Mouse (Mus musculus) hindbrain, embryonic 11.5 days (tissue): ENCODE measurements around the gene Mmp9. TPM values are rescaled to one million over a fixed set of nuclear protein-coding genes. Genes with fewer than 3 reads are reported as not detected.

ENCODE experiments used
- ATAC-seq: fragments of 200-750 bp; cut with Nextera tagmentation; 2 replicates; pipeline ENCODE4 v1.8.0; 2017; ENCODE audit warnings: mild to moderate bottlenecking, moderate TSS enrichment, moderate library complexity; ENCODE audit not compliant: low FRiP score
- DNase-seq: peaks from one replicate; pipeline ENCODE4 v3.0.0-alpha.2; 2015; ENCODE audit warnings: low spot score
- H3K27ac ChIP-seq: fragments of 300-500 bp; sonication (generic); 2 replicates; pipeline ENCODE4 v1.5.1; 2014; ENCODE audit warnings: mild to moderate bottlenecking, low read depth, low read length
- H3K27me3 ChIP-seq: fragments of 300-500 bp; sonication (generic); 2 replicates; pipeline ENCODE4 v1.6.1; 2014; ENCODE audit warnings: mild to moderate bottlenecking, low read length, moderate library complexity, mixed read lengths; ENCODE audit not compliant: control insufficient read depth, insufficient read depth
- H3K36me3 ChIP-seq: fragments of 300-500 bp; sonication (generic); 2 replicates; pipeline ENCODE4 v1.6.1; 2014; ENCODE audit warnings: mild to moderate bottlenecking, low read length, moderate library complexity, mixed read lengths; ENCODE audit not compliant: control insufficient read depth, insufficient read depth
- H3K4me1 ChIP-seq: fragments of 300-500 bp; sonication (generic); replicated peaks from 2 replicates; pipeline ENCODE4 v1.6.1; 2014; ENCODE audit warnings: low read length, mixed read lengths; ENCODE audit not compliant: control insufficient read depth, insufficient read depth
- H3K4me2 ChIP-seq: fragments of 300-500 bp; sonication (generic); replicated peaks from 2 replicates; pipeline ENCODE4 v1.6.1; 2014; ENCODE audit warnings: mild to moderate bottlenecking, low read depth, low read length
- H3K4me3 ChIP-seq: fragments of 300-500 bp; sonication (generic); 2 replicates; pipeline ENCODE4 v1.5.1; 2014; ENCODE audit warnings: low read depth, low read length
- H3K9ac ChIP-seq: fragments of 300-500 bp; sonication (generic); 2 replicates; pipeline ENCODE4 v1.6.1; 2014; ENCODE audit warnings: low read depth, low read length
- H3K9me3 ChIP-seq: fragments of 300-500 bp; sonication (generic); 2 replicates; pipeline ENCODE4 v1.6.1; 2016; ENCODE audit warnings: low read length; ENCODE audit not compliant: control insufficient read depth
- WGBS: fragments of 180-500 bp; shearing (Covaris S2); extraction: QIAGEN DNeasy Blood & Tissue Kit; methylation state at CpG from one replicate; pipeline ENCODE4 v1.1.7; 2014; 5-methylcytosine and 5-hydroxymethylcytosine counted together
- polyA plus RNA-seq: library from polyadenylated mRNA; unstranded; fragments of >200 nt; fragmentation: Nextera tagmentation; extraction: Ambion mirVana; gene quantifications from 2 replicates; pipeline ENCODE4 v1.2.1, GENCODE M21; 2014

Gene Mmp9
- polyA plus RNA-seq, 1 experiment from 2014 or later = 1.3 TPM

GRCm38 (mm10) chr2:164996848-164997720 lies 56.5 kb downstream of the Mmp9 start:
- peaks cover 25% of the 10 kb centered on the region for H3K27me3 ChIP-seq
- peaks cover 9% of the 10 kb centered on the region; the same call in 1 of the 2 replicates for H3K4me1 ChIP-seq
- peak overlapping the region; percentile 45 for H3K9ac ChIP-seq
- H3K9me3 ChIP-seq = no peaks in the 10 kb centered on the region
- H3K36me3 ChIP-seq = peaks cover 11% of the 10 kb centered on the region; the same call in 1 of the 2 replicates
- no peak overlapping the region for H3K27ac ChIP-seq
- peak overlapping the region; percentile 23 for H3K4me3 ChIP-seq
- no peak for ATAC-seq
- 10% methylated on average over 48 of the region's 49 CpGs for WGBS
- DNase-seq = peak; percentile 41
- H3K4me2 ChIP-seq = peak overlapping the region; percentile 38

DNA sequence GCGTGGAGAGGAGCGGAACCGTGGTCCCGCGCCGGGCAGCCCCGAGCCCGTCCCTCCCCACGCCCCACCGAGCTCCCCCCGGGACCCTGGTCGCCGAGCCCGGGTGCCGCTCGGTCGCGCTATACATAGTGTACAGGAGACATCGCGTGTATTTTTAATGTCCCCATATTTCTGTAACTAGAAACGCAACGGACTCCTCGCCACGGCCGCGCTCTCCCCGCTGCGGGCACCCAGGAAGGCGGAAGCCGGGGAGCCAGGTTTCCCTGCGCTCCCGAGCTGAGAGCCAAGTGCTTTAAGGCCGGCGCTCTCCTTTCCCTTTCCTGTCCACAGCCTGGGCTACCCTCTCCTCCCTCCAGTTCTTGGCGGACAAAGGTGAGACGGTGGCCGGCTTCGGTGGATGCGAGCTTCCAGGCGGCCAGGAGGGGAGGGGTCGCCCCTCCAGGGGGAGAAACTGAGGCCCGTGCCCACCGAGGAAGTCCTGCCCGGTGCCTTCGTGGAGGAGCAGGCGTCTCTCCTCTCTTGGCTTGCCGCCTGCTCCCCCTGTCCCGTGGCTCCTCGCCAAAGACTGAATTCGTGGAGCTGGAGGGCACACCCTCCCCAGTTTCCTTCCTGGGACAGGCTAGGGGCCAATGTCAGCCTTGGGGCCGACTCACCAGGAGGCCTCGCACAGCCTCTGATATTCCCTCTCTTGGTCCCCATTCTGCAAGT lies 57.3 kb downstream of the Mmp9 start:
- Histone ChIP-seq H3K27ac (no peak overlapping the region), H3K4me1 (peaks cover 9% of the 10 kb centered on the region; the same call in 1 of the 2 replicates), H3K9me3 (no peaks in the 10 kb centered on the region), H3K36me3 (peaks cover 18% of the 10 kb centered on the region), H3K9ac (peak overlapping the region; percentile 45), H3K4me2 (peak overlapping the region; percentile 38), H3K27me3 (peaks cover 25% of the 10 kb centered on the region), H3K4me3 (peak overlapping the region; percentile 23)
- 3% methylated on average over 48 of the region's 52 CpGs for WGBS
- ATAC-seq (no peak; the same call in 1 of the 2 replicates), DNase-seq (peak; percentile 45)

DNA sequence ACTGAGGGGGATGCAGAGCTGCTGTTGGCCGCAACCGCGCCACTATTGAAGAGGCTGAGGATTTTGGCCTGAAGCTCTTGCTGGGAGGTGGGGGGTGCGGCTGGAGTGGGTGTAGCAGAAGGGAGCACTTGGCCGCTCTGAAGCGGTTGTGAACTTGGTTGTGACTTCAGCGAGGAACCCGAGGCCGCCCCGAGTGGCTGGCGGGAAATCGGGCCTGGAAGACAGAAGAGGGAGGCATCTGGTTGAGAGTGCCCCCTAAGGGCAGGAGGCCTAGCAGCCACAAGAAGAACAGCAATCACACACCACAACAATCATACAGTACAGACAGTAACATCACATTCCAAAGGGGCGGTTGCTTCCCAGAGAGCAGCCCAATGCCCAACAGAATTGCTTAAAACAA lies 61.4 kb downstream of the Mmp9 start:
- DNase-seq = no peak
- Histone ChIP-seq H3K9me3 (no peaks in the 10 kb centered on the region), H3K4me3 (no peak overlapping the region), H3K27ac (no peak overlapping the region), H3K36me3 (peaks cover 36% of the 10 kb centered on the region), H3K27me3 (peaks cover 18% of the 10 kb centered on the region), H3K4me1 (peaks cover 9% of the 10 kb centered on the region; the same call in 1 of the 2 replicates), H3K9ac (no peak overlapping the region), H3K4me2 (no peak overlapping the region)
- WGBS = 84% methylated on average over 13 of the region's 13 CpGs
- no peak for ATAC-seq

DNA sequence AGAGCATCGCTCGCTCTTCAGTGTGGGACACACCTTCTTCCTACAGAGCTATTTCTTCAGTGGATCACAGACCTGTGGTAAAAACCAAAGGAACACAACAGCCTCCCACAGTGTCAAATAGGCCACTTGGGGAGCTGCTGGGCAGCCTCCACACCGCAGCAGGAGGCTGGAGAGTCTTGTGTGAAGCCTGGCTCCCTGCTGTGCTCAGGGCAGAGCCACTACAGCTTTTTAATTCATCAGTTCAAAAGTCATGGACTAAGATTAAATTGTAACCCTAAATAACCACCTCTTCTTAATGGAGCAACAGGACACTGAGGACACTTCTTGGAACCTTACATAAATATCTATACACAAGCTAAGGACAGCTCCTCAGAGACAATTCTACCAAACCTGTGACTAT lies 62.5 kb downstream of the Mmp9 start:
- DNase-seq = no peak
- peaks cover 10% of the 10 kb centered on the region for H3K27me3 ChIP-seq
- H3K36me3 ChIP-seq = peaks cover 44% of the 10 kb centered on the region
- ATAC-seq = no peak
- WGBS = 78% methylated on average over 3 of the region's 3 CpGs
- H3K4me2 ChIP-seq = no peak overlapping the region
- H3K4me3 ChIP-seq = no peak overlapping the region
- no peak overlapping the region for H3K27ac ChIP-seq
- H3K9ac ChIP-seq = no peak overlapping the region
- no peaks in the 10 kb centered on the region for H3K4me1 ChIP-seq
- no peaks in the 10 kb centered on the region for H3K9me3 ChIP-seq

DNA sequence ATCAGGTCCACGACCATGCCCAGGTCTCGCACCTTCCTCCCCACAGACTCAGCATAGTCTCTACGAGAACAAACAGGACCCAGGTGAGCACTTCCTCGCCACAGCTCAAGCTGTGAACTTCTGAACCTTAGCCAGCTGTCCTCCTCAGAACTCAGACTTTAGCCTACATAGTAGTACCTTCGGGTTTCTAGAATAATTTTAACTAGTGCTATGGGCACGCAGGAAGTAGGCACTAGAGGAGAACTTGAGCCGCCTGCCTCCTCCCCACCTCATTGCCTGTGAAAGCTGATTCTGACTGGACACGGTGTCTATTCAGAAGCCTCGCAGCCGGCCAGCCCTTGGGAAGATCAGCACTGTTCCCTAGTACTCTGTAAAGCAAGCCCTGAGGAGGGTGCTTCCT lies 63.7 kb downstream of the Mmp9 start:
- WGBS = 89% methylated on average over 10 of the region's 10 CpGs
- no peaks in the 10 kb centered on the region for H3K4me1 ChIP-seq
- H3K9ac ChIP-seq = no peak overlapping the region
- DNase-seq = no peak
- H3K9me3 ChIP-seq = no peaks in the 10 kb centered on the region
- H3K36me3 ChIP-seq = peaks cover 50% of the 10 kb centered on the region
- no peaks in the 10 kb centered on the region for H3K27me3 ChIP-seq
- H3K4me2 ChIP-seq = no peak overlapping the region
- no peak overlapping the region for H3K4me3 ChIP-seq
- H3K27ac ChIP-seq = no peak overlapping the region
- no peak for ATAC-seq

Other genes starting within 250 kb of the Mmp9 start
- not detected in 2 replicates for gene Spint4, start 242.3 kb upstream of the Mmp9 start, polyA plus RNA-seq
- not detected in 2 replicates for gene Spint5, start 225.5 kb upstream of the Mmp9 start, polyA plus RNA-seq
- gene Wfdc3, start 194.8 kb upstream of the Mmp9 start, polyA plus RNA-seq = 0.53 and 1.0 TPM in 2 replicates
- 79.4 and 81.5 TPM in 2 replicates for gene Dnttip1, start 194.8 kb upstream of the Mmp9 start, polyA plus RNA-seq
- 498 and 520 TPM in 2 replicates for gene Ube2c, start 170.9 kb upstream of the Mmp9 start, polyA plus RNA-seq
- 4.8 and 7.1 TPM in 2 replicates for gene Tnnc2, start 160.8 kb upstream of the Mmp9 start, polyA plus RNA-seq
- 8.6 and 11.6 TPM in 2 replicates for gene Snx21, start 155.0 kb upstream of the Mmp9 start, polyA plus RNA-seq
- gene Acot8, start 135.9 kb upstream of the Mmp9 start, polyA plus RNA-seq = 11.9 and 12.8 TPM in 2 replicates
- gene Zswim3, start 135.7 kb upstream of the Mmp9 start, polyA plus RNA-seq = 13.3 and 13.7 TPM in 2 replicates
- 22.9 and 23.0 TPM in 2 replicates for gene Zswim1, start 118.1 kb upstream of the Mmp9 start, polyA plus RNA-seq
- not detected in 2 replicates for gene Spata25, start 112.2 kb upstream of the Mmp9 start, polyA plus RNA-seq
- 85.7 and 92.0 TPM in 2 replicates for gene Ctsa, start 107.9 kb upstream of the Mmp9 start, polyA plus RNA-seq
- 3.0 and 4.4 TPM in 2 replicates for gene Neurl2, start 107.3 kb upstream of the Mmp9 start, polyA plus RNA-seq
- 62.2 and 67.6 TPM in 2 replicates for gene Pltp, start 83.1 kb upstream of the Mmp9 start, polyA plus RNA-seq
- gene Pcif1, start 61.5 kb upstream of the Mmp9 start, polyA plus RNA-seq = 58.1 and 60.0 TPM in 2 replicates
- 8.6 and 8.8 TPM in 2 replicates for gene Zfp335, start 29.0 kb upstream of the Mmp9 start, polyA plus RNA-seq
- gene Slc12a5, start 20.0 kb downstream of the Mmp9 start, polyA plus RNA-seq = 7.4 and 7.5 TPM in 2 replicates
- gene Ncoa5, start 94.1 kb downstream of the Mmp9 start, polyA plus RNA-seq = 79.0 and 79.5 TPM in 2 replicates
- gene Cd40, start 114.8 kb downstream of the Mmp9 start, polyA plus RNA-seq = 4.6 and 4.9 TPM in 2 replicates
- gene 1700025C18Rik, start 150.0 kb downstream of the Mmp9 start, polyA plus RNA-seq = not detected in 2 replicates